Mouse (Mus musculus) forebrain, embryonic 13.5 days (tissue): ENCODE measurements at regions not wholly inside any gene's neighbourhood (a gene's known extent, or its start where the extent isn't known, plus 50 kb on each side); places are given as distances from the start of the nearest gene placed in this dataset.

Experiments used
- ATAC-seq: fragments of 200-750 bp; cut with Nextera tagmentation; 2 replicates; pipeline ENCODE4 v1.8.0; 2017
- H3K27ac ChIP-seq: fragments of 300-500 bp; sonication (generic); 2 replicates; pipeline ENCODE4 v1.5.1; 2015; ENCODE audit warnings: inconsistent platforms, mild to moderate bottlenecking, moderate library complexity
- H3K27me3 ChIP-seq: fragments of 300-500 bp; sonication (generic); 2 replicates; pipeline ENCODE4 v1.6.1; 2015; ENCODE audit warnings: mild to moderate bottlenecking, inconsistent platforms
- H3K36me3 ChIP-seq: fragments of 300-500 bp; sonication (generic); 2 replicates; pipeline ENCODE4 v1.6.1; 2015; ENCODE audit warnings: mild to moderate bottlenecking, inconsistent platforms; ENCODE audit not compliant: poor library complexity, severe bottlenecking
- H3K4me1 ChIP-seq: fragments of 300-500 bp; sonication (generic); 2 replicates; pipeline ENCODE4 v1.6.1; 2015; ENCODE audit warnings: inconsistent platforms
- H3K4me2 ChIP-seq: fragments of 300-500 bp; sonication (generic); 2 replicates; pipeline ENCODE4 v1.6.1; 2015; ENCODE audit warnings: inconsistent platforms, mild to moderate bottlenecking, moderate library complexity
- H3K4me3 ChIP-seq: fragments of 300-500 bp; sonication (generic); 2 replicates; pipeline ENCODE4 v1.5.1; 2015; ENCODE audit warnings: mild to moderate bottlenecking, inconsistent platforms
- H3K9ac ChIP-seq: fragments of 300-500 bp; sonication (generic); 2 replicates; pipeline ENCODE4 v1.6.1; 2015; ENCODE audit warnings: mild to moderate bottlenecking, inconsistent platforms
- H3K9me3 ChIP-seq: fragments of 300-500 bp; sonication (generic); replicated peaks from 2 replicates; pipeline ENCODE4 v1.6.1; 2016; ENCODE audit warnings: inconsistent platforms
- WGBS: fragments of 180-500 bp; shearing (Covaris S2); methylation state at CpG from one replicate; pipeline ENCODE4 v1.1.7; 2015; 5-methylcytosine and 5-hydroxymethylcytosine counted together

DNA sequence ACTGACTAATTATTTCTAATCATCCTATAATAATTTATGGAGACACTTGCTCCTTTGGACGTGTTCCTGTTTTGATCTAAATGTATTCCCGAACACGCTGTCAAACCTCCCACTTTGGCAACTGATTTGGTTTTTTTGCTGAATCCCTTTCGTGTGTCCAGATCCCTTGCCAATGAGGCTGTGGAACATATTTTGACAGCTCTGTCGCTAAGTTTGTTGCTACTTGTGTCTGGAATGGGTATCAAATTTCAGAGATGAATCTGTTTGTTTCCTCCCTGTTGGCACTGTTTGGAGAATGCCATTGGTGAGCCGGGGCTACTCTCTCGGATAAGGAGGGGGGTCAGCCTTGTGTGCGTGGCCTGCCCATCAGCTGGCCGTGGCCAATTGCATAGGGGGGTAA lies 277.2 kb upstream of the Tshz3 start:
- H3K4me3 ChIP-seq: no peak overlapping the region
- no peaks in the 10 kb centered on the region for H3K36me3 ChIP-seq
- H3K4me1 ChIP-seq: peaks cover 12% of the 10 kb centered on the region; the same call in 1 of the 2 replicates
- no peaks in the 10 kb centered on the region for H3K9me3 ChIP-seq
- 0 out of 2 replicates have a peak, but pooled peaks have one; percentile 30 for ATAC-seq
- no peak overlapping the region for H3K9ac ChIP-seq
- 68% methylated on average over 9 of the region's 9 CpGs for WGBS
- H3K27me3 ChIP-seq: no peaks in the 10 kb centered on the region
- H3K27ac ChIP-seq: no peak overlapping the region
- H3K4me2 ChIP-seq: no peak overlapping the region

DNA sequence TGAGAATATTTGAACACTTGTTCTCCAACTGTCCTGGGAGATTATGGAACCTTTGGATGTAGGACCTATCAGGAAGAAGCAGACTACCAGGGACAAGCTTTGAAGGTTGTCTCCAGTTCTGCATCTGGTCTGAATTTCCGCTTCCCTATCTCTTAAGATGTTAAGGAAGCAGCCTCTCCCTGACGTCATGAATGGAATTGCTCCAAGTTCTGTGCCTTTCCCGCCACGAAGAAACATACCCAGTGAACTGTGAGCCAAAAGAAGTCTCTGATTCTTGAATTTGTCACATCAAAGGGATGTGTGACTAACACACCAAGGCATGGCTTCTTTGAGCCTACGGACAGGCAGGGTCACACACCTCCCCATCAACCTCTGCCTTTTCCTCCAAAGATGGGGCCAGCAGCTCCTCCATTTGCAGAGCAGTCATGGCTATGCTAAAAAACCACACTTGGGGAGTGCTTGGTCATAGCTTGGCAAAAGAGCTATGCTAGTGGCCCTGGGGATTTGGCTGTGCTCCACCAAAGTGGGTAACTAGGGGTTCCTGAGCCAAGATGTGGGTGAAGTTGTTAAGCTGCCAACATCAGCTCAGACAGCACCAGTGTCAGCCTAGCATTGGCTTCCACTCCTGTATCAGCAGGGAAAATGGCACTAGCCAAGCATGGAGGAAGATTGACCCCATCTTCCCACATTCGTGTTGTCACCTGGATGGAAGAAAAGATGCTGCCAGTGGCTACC lies 248.6 kb upstream of the Tshz3 start:
- Histone ChIP-seq H3K27ac (no peak overlapping the region), H3K4me1 (no peaks in the 10 kb centered on the region), H3K27me3 (no peaks in the 10 kb centered on the region), H3K9ac (no peak overlapping the region), H3K4me2 (no peak overlapping the region), H3K4me3 (no peak overlapping the region), H3K36me3 (no peaks in the 10 kb centered on the region), H3K9me3 (no peaks in the 10 kb centered on the region)
- no peak for ATAC-seq
- WGBS: 81% methylated on average over 6 of the region's 6 CpGs

DNA sequence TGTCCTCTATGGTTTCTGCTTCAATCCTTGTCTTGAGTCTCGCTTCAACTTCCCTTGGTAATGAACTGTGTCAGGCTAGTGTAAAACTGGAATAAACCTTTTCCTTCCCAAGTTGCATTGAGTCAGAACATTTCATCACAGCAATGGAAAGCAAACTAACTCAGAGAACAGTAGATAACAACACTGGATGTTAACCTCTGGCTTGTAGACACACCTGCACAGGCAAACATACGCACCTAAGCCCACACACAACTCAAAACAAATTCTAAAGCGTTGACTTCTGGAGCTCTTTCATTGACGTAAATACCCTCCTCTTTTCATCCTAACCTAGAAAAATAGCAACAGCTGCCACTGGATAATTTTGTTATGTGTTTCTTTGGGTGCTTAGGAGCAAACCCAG lies 244.1 kb upstream of the Tshz3 start:
- Histone ChIP-seq H3K9me3 (no peaks in the 10 kb centered on the region), H3K27ac (no peak overlapping the region), H3K4me1 (no peaks in the 10 kb centered on the region), H3K36me3 (no peaks in the 10 kb centered on the region), H3K27me3 (no peaks in the 10 kb centered on the region), H3K4me3 (no peak overlapping the region), H3K4me2 (no peak overlapping the region), H3K9ac (no peak overlapping the region)
- WGBS: 93% methylated on average over 4 of the region's 4 CpGs
- no peak for ATAC-seq

DNA sequence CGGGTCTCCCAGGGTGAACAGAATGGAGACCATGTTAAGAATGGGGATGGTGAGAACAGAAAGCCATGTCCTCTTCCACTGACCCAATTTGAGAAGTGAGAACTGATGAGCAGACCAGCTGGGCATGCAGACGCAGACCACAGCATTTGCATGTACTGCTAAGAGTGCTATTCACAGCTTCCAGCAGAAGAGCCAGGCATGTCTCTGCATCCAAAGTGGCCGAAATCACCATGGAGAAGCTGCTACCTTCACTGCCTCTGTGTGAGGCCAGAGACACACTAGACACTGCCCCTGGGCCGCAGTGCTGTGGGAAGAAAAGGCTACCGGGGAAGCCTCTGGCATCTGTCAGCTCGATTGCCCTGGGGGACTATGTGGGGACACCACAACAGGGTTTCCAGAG lies 241.8 kb upstream of the Tshz3 start:
- no peaks in the 10 kb centered on the region for H3K27me3 ChIP-seq
- no peaks in the 10 kb centered on the region for H3K9me3 ChIP-seq
- H3K9ac ChIP-seq: no peak overlapping the region
- H3K36me3 ChIP-seq: no peaks in the 10 kb centered on the region
- H3K4me3 ChIP-seq: no peak overlapping the region
- no peak overlapping the region for H3K4me2 ChIP-seq
- no peak overlapping the region for H3K27ac ChIP-seq
- H3K4me1 ChIP-seq: no peaks in the 10 kb centered on the region
- ATAC-seq: no peak
- WGBS: 88% methylated on average over 6 of the region's 6 CpGs

DNA sequence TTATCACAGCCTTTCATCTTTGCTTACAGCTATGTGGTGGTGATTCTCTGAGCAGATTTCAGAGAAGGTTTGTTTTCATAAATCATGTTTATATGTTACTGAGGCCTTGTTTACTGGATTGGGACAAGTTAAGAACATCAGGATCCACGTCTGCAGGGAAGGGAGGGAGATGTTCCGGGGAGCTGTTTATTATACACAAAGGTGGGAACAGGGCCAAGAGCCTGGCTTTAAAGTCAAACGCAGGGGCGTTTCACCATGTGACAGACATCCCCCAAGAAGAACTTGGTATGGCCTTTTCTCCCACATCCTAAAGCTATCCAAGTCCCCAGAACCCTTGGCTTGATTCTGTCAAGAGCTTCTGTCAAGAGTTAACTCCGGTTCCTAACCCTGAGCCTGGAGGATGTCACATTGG lies 235.5 kb upstream of the Tshz3 start:
- no peak overlapping the region for H3K4me2 ChIP-seq
- no peaks in the 10 kb centered on the region for H3K9me3 ChIP-seq
- no peak overlapping the region for H3K4me3 ChIP-seq

DNA sequence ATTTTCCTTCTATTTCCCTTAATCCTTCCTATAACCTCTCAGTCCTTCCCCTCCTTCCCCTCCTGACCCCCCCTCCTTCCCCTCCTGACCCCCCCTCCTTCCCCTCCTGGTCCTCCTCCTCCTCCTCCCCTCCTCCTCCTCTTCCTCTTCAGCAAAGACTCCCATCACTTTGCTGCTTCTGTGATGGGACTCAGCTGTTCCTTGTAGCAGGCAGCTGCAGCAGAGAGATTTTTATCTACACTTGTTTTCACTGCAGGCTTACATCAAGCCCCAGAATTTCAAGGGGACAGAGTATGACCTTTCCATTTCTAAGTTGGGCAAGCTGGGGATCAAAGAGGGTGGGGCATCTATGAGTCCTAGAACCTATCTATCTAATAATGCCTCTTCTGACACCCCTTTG lies 228.5 kb upstream of the Tshz3 start:
- ATAC-seq: no peak

More for the DNA sequence above, 235.5 kb upstream of the Tshz3 start:
- H3K36me3 ChIP-seq: no peaks in the 10 kb centered on the region
- H3K4me1 ChIP-seq: no peaks in the 10 kb centered on the region
- H3K27me3 ChIP-seq: no peaks in the 10 kb centered on the region
- no peak overlapping the region for H3K27ac ChIP-seq
- ATAC-seq: no peak
- H3K9ac ChIP-seq: no peak overlapping the region
- 79% methylated on average over 5 of the region's 5 CpGs for WGBS

DNA sequence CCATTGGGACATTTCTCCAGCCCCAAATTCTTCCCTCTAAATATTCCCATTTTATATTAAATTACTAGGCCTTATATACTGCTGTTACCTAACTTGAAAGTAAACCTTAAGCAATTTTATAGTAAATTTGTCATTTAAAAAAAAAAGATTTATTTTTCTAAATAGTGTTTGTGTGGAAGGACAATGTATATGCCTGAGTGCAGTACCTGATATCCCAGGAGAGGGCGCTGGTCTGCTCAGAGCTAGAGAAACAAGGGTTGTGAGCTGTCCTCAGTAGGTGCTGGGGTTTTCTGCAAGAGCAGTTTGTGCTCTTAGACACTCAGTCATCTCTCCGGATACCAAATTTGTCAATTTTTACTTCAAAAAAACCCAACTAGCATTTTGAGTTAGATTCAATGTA lies 224.4 kb upstream of the Tshz3 start:
- ATAC-seq: no peak
- no peak overlapping the region for H3K4me2 ChIP-seq
- 66% methylated on average over 2 of the region's 2 CpGs for WGBS

More for the DNA sequence above, 228.5 kb upstream of the Tshz3 start:
- peaks cover 2% of the 10 kb centered on the region; the same call in 1 of the 2 replicates for H3K27me3 ChIP-seq
- no peak overlapping the region for H3K4me3 ChIP-seq
- no peak overlapping the region for H3K4me2 ChIP-seq
- H3K27ac ChIP-seq: no peak overlapping the region
- H3K4me1 ChIP-seq: no peaks in the 10 kb centered on the region
- H3K9ac ChIP-seq: no peak overlapping the region
- no peaks in the 10 kb centered on the region for H3K36me3 ChIP-seq
- no peaks in the 10 kb centered on the region for H3K9me3 ChIP-seq

DNA sequence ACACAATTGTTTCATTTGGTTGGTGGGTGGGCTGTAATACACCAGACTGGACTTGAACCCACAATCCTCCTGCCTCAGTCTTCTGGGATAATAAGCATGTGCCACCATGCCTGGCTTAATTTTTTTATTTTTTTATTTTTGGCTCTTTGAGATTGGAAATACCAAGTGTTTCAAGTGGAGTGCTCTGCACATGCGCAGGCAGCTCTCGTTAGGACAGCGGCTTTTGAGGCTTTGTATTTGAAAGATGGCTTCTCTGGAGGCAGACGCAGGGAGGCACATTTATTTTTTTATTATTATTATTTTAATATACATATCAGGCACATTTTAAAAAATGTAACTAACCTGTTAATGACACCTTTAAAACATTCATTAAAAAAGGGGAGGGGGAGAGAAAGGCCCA lies 221.5 kb upstream of the Tshz3 start:
- Histone ChIP-seq H3K27me3 (peaks cover 13% of the 10 kb centered on the region), H3K36me3 (no peaks in the 10 kb centered on the region), H3K9me3 (no peaks in the 10 kb centered on the region), H3K4me3 (peak overlapping the region; percentile 30), H3K9ac (no peak overlapping the region), H3K4me1 (peaks cover 31% of the 10 kb centered on the region), H3K27ac (peak overlapping the region; percentile 40; the same call in 1 of the 2 replicates), H3K4me2 (peak overlapping the region; percentile 55)
- peak; percentile 46 for ATAC-seq
- WGBS: 51% methylated on average over 4 of the region's 4 CpGs

More for the DNA sequence above, 224.4 kb upstream of the Tshz3 start:
- H3K36me3 ChIP-seq: no peaks in the 10 kb centered on the region
- no peaks in the 10 kb centered on the region for H3K9me3 ChIP-seq
- no peak overlapping the region for H3K27ac ChIP-seq
- H3K4me3 ChIP-seq: no peak overlapping the region
- no peak overlapping the region for H3K9ac ChIP-seq
- H3K4me1 ChIP-seq: peaks cover 23% of the 10 kb centered on the region
- H3K27me3 ChIP-seq: peaks cover 8% of the 10 kb centered on the region

DNA sequence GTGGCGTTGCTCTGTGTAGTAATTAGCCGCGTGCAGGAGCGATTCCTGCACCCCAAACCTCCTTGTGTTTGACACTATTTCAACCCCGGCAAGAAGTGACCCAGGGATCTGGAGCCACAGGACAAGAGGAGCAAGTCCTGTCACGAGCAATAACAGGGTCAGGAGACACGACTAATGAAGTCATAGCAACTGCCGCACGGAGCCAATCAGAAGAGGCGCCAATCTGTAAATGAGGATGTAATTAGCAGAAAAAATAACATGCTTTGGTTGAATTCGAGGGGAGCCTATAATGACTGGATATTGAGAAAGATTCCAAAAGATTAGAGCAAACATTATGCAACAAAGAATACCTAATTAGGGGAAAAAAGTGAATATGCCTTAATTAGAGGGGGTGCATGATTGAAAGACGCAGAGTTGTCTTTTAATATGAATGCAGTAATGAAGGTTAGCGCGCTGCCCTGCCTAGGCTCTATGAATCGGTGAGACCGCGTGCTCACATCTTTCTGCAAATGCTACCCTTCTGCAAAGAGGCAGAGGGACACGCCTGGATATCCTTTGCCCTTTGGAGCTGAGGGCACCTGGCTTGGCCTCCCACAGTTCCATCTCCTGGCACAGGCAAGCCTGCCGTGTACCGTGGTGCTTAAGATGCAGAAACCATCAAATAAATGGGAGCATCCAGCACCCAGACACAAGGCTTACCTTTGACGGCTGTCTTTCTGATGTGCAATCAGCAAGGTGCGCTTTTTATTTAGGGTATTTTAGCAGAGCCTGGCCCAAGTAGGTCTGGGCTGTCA lies 220.9 kb upstream of the Tshz3 start:
- Histone ChIP-seq H3K27me3 (peaks cover 13% of the 10 kb centered on the region), H3K9me3 (no peaks in the 10 kb centered on the region), H3K27ac (peak overlapping the region; percentile 40), H3K4me2 (peak overlapping the region; percentile 55), H3K4me1 (peaks cover 31% of the 10 kb centered on the region), H3K9ac (0 out of 2 replicates have a peak overlapping the region, but pooled peaks have one; percentile 8), H3K4me3 (peak overlapping the region; percentile 30), H3K36me3 (no peaks in the 10 kb centered on the region)
- 21% methylated on average over 22 of the region's 22 CpGs for WGBS
- ATAC-seq: peak; percentile 79

DNA sequence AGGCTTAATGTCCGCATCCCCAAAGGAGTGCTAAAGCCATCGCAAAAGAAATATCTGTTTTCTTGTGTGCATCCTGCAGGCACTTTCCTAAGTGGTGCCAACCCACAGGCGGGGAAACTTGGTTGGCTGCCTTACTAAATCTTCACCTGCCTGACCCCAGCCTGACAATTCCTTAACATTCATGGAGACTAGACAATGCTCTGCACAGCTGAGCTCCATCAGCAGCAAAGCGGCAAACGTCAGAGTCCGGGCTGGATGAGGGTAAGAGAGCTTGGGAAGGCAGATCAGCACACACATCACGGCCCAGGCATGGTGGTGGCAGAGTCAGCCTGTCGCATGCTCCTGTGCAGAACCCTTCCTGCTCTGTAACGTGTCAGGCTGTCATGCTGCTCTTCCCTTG lies 209.8 kb upstream of the Tshz3 start:
- Histone ChIP-seq H3K4me1 (no peaks in the 10 kb centered on the region), H3K27me3 (no peaks in the 10 kb centered on the region), H3K4me2 (no peak overlapping the region), H3K36me3 (no peaks in the 10 kb centered on the region), H3K9ac (no peak overlapping the region), H3K9me3 (no peaks in the 10 kb centered on the region), H3K4me3 (no peak overlapping the region), H3K27ac (no peak overlapping the region)
- ATAC-seq: no peak
- 88% methylated on average over 9 of the region's 9 CpGs for WGBS

DNA sequence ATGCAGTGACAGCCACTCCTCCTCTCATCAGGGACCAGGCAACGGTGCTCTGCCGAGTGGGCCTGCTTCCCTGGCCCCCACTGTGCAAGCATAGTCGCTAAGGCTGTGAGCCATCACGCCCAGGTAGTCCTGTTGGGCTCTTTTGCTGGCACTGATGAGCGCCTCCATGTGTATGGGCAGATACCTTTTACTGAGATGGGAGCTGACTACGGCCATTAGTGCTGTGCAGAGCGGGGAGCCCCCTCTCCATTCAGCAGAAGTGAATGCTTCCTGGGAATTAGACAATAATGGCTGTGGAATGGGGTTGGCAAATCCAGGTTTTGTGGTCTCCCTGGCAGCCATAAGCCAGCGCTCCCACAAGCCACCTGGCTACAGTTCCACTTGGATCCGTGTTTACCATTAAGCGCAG lies 206.7 kb upstream of the Tshz3 start:
- ATAC-seq: no peak
- H3K4me1 ChIP-seq: no peaks in the 10 kb centered on the region
- no peaks in the 10 kb centered on the region for H3K27me3 ChIP-seq
- no peak overlapping the region for H3K9ac ChIP-seq
- WGBS: 74% methylated on average over 10 of the region's 10 CpGs
- H3K4me3 ChIP-seq: no peak overlapping the region
- H3K4me2 ChIP-seq: no peak overlapping the region
- no peaks in the 10 kb centered on the region for H3K36me3 ChIP-seq
- H3K27ac ChIP-seq: no peak overlapping the region
- no peaks in the 10 kb centered on the region for H3K9me3 ChIP-seq

DNA sequence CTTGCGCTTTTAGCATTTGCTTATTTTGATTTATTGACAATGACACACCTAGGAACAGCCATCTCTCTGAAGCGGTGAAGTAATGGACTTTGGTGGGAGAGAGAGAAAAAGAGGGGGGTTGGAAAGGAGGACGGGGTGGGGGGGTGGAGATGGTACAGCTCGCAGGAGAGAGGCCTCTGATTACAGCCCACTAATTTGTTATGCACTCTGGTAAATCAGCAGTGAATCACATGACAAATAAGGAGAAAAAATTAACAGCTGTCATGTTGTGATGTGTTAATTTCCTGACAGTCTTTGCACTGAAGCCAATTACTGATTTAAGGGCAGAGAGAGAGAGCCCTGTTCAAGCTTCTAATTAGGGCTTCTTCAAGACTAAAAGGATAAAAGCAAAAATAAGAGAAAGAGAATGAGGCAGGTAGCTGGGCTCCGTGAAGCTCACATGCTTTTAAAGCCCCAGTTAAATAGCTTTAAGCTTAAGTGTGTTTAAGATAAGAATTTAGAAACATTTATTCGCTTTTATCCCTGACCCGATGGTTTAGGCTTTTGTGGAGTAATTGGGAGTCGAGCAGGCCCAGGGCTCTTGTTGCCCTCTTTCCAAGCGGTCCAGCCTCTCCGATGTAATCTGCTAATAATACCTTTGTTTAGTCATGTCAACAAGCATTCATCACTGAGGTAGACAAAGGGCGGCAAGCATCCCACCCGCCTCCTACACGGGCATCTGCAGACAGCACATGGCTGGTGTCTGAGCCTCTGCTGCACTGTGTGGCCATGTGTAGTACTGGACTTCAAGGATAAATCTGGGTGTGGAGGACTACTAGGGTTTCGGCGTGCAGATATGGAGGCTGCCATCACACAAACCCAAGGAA lies 193.7 kb upstream of the Tshz3 start:
- H3K9ac ChIP-seq: no peak overlapping the region
- 18% methylated on average over 15 of the region's 15 CpGs for WGBS
- peaks cover 26% of the 10 kb centered on the region for H3K4me1 ChIP-seq
- H3K36me3 ChIP-seq: no peaks in the 10 kb centered on the region
- peak overlapping the region; percentile 83 for H3K27ac ChIP-seq
- H3K27me3 ChIP-seq: no peaks in the 10 kb centered on the region
- peak; percentile 92 for ATAC-seq
- H3K9me3 ChIP-seq: no peaks in the 10 kb centered on the region
- no peak overlapping the region for H3K4me3 ChIP-seq
- peak overlapping the region; percentile 26 for H3K4me2 ChIP-seq
